Mouse (Mus musculus): Measurements from ENCODE around the gene Spindoc.
"Not testable (repeated sequence)": the region's sequence is repeated elsewhere in the genome, so short reads cannot be mapped to it uniquely, and the experiment has no call there.

Spindoc gene

GRCm38 (mm10) chr19:7398898-7399297, 16.1 kb upstream of the Spindoc start:
- DNase-seq (ENCODE audit: low spot score): not testable (repeated sequence)

- not testable (repeated sequence) for DNase-seq (ENCODE audit: low spot score)
Measured at GRCm38 (mm10) chr19:7396867-7397826, 14.4 kb upstream of the Spindoc start.

- no peak for DNase-seq (ENCODE audit: low spot score)
Measured at GRCm38 (mm10) chr19:7388488-7388887, 5.7 kb upstream of the Spindoc start.

GRCm38 (mm10) chr19:7386042-7386441, 3.2 kb upstream of the Spindoc start:
- DNase-seq (ENCODE audit: low spot score): no peak

- DNase-seq (ENCODE audit: low spot score): peak; percentile 17
Measured at GRCm38 (mm10) chr19:7382248-7382902, 419 bp downstream of the Spindoc start.

- DNase-seq (ENCODE audit: low spot score): no peak
Measured at GRCm38 (mm10) chr19:7381906-7382247, 917 bp downstream of the Spindoc start.

GRCm38 (mm10) chr19:7377639-7378038, 5.2 kb downstream of the Spindoc start:
- DNase-seq (ENCODE audit: low spot score): no peak

- no peak for DNase-seq (ENCODE audit: low spot score)
Measured at GRCm38 (mm10) chr19:7374491-7374890, 8.3 kb downstream of the Spindoc start.

- not testable (repeated sequence) for DNase-seq (ENCODE audit: low spot score)
Measured at GRCm38 (mm10) chr19:7369469-7369868, 13.3 kb downstream of the Spindoc start.

GRCm38 (mm10) chr19:7353636-7354035, 29.2 kb downstream of the Spindoc start:
- no peak for DNase-seq (ENCODE audit: low spot score)

GRCm38 (mm10) chr19:7352809-7353495, 29.8 kb downstream of the Spindoc start:
- no peak for DNase-seq (ENCODE audit: low spot score)

GRCm38 (mm10) chr19:7349993-7350392, 32.8 kb downstream of the Spindoc start:
- no peak for DNase-seq (ENCODE audit: low spot score)

GRCm38 (mm10) chr19:7345235-7345755, 37.5 kb downstream of the Spindoc start:
- DNase-seq (ENCODE audit: low spot score): peak; percentile 36

GRCm38 (mm10) chr19:7342646-7343045, 40.1 kb downstream of the Spindoc start:
- no peak for DNase-seq (ENCODE audit: low spot score)

GRCm38 (mm10) chr19:7341512-7342397, 41.0 kb downstream of the Spindoc start, which contains the start of gene Mark2:
TSS of gene Mark2 (minus strand) at chr19:7341860.
- DNase-seq (ENCODE audit: low spot score): peak; percentile 99

GRCm38 (mm10) chr19:7340780-7341475, 41.9 kb downstream of the Spindoc start:
- no peak for DNase-seq (ENCODE audit: low spot score)

GRCm38 (mm10) chr19:7340371-7340779, 42.4 kb downstream of the Spindoc start:
- DNase-seq (ENCODE audit: low spot score): peak; percentile 53

GRCm38 (mm10) chr19:7339867-7340266, 42.9 kb downstream of the Spindoc start:
- DNase-seq (ENCODE audit: low spot score): no peak

GRCm38 (mm10) chr19:7339026-7339425, 43.8 kb downstream of the Spindoc start:
- no peak for DNase-seq (ENCODE audit: low spot score)

- DNase-seq (ENCODE audit: low spot score): no peak
Measured at GRCm38 (mm10) chr19:7337781-7338342, 44.9 kb downstream of the Spindoc start.
